Mouse (Mus musculus) neural tube, embryonic 14.5 days (tissue): ENCODE results near the gene Klf9. TPM values are rescaled to one million over a fixed set of nuclear protein-coding genes. Genes with fewer than 3 reads are reported as not detected.

Experiments used
- ATAC-seq: fragments of 200-750 bp; cut with Nextera tagmentation; 2 replicates; pipeline ENCODE4 v1.8.0; 2017; ENCODE audit warnings: low read depth, mild to moderate bottlenecking, moderate TSS enrichment, moderate library complexity
- H3K27ac ChIP-seq: fragments of 300-500 bp; sonication (generic); 2 replicates; pipeline ENCODE4 v1.5.1; 2014; ENCODE audit warnings: low read depth, mild to moderate bottlenecking, control low read depth, low read length, moderate library complexity, mixed read lengths
- H3K27me3 ChIP-seq: fragments of 300-500 bp; sonication (generic); 2 replicates; pipeline ENCODE4 v1.6.1; 2014; ENCODE audit warnings: low read length; ENCODE audit not compliant: control insufficient read depth, insufficient read depth
- H3K36me3 ChIP-seq: fragments of 300-500 bp; sonication (generic); 2 replicates; pipeline ENCODE4 v1.6.1; 2014; ENCODE audit warnings: low read length, mixed read lengths; ENCODE audit not compliant: control insufficient read depth, insufficient read depth
- H3K4me1 ChIP-seq: fragments of 300-500 bp; sonication (generic); 2 replicates; pipeline ENCODE4 v1.6.1; 2014; ENCODE audit warnings: low read length; ENCODE audit not compliant: control insufficient read depth, insufficient read depth
- H3K4me2 ChIP-seq: fragments of 300-500 bp; sonication (generic); 2 replicates; pipeline ENCODE4 v1.6.1; 2014; ENCODE audit warnings: mild to moderate bottlenecking, low read depth, low read length, control low read depth
- H3K4me3 ChIP-seq: fragments of 300-500 bp; sonication (generic); 2 replicates; pipeline ENCODE4 v1.5.1; 2014; ENCODE audit warnings: low read depth, low read length, control low read depth, mixed read lengths
- H3K9ac ChIP-seq: fragments of 300-500 bp; sonication (generic); replicated peaks from 2 replicates; pipeline ENCODE4 v1.6.1; 2014; ENCODE audit warnings: low read depth, mild to moderate bottlenecking, control low read depth, low read length, mixed read lengths
- H3K9me3 ChIP-seq: fragments of 300-500 bp; sonication (generic); 2 replicates; pipeline ENCODE4 v1.6.1; 2016; ENCODE audit warnings: low read length; ENCODE audit not compliant: control insufficient read depth
- WGBS: fragments of 180-500 bp; shearing (Covaris S2); extraction: QIAGEN DNeasy Blood & Tissue Kit; methylation state at CpG from one replicate; pipeline ENCODE4 v1.1.7; 2014; 5-methylcytosine and 5-hydroxymethylcytosine counted together
- polyA plus RNA-seq: library from polyadenylated mRNA; unstranded; fragments of >200 nt; fragmentation: Nextera tagmentation; extraction: Ambion mirVana; gene quantifications from 2 replicates; pipeline ENCODE4 v1.2.1, GENCODE M21; 2014

Klf9 gene
- polyA plus RNA-seq, 1 experiment from 2014 or later, result 2.8 TPM

GRCm38 (mm10) chr19:23152771-23153605, 12.0 kb downstream of the Klf9 start:
- H3K27me3 ChIP-seq, result no peaks in the 10 kb centered on the region
- WGBS, result 76% methylated on average over 25 of the region's 25 CpGs
- 0 out of 2 replicates have a peak, but pooled peaks cover 3% of the 10 kb centered on the region for H3K4me1 ChIP-seq
- no peak overlapping the region for H3K27ac ChIP-seq
- no peak overlapping the region for H3K4me2 ChIP-seq
- no peak for ATAC-seq
- H3K4me3 ChIP-seq, result no peak overlapping the region
- H3K36me3 ChIP-seq, result no peaks in the 10 kb centered on the region
- H3K9me3 ChIP-seq, result no peaks in the 10 kb centered on the region
- H3K9ac ChIP-seq, result no peak overlapping the region

GRCm38 (mm10) chr19:23153606-23154127, 12.6 kb downstream of the Klf9 start:
- H3K36me3 ChIP-seq, result no peaks in the 10 kb centered on the region
- H3K4me3 ChIP-seq, result no peak overlapping the region
- no peaks in the 10 kb centered on the region for H3K27me3 ChIP-seq
- no peaks in the 10 kb centered on the region for H3K9me3 ChIP-seq
- H3K4me1 ChIP-seq, result 0 out of 2 replicates have a peak, but pooled peaks cover 3% of the 10 kb centered on the region
- no peak overlapping the region for H3K27ac ChIP-seq
- no peak overlapping the region for H3K4me2 ChIP-seq
- H3K9ac ChIP-seq, result no peak overlapping the region
- 55% methylated on average over 5 of the region's 5 CpGs for WGBS
- no peak for ATAC-seq

GRCm38 (mm10) chr19:23159780-23160395, 18.9 kb downstream of the Klf9 start:
- H3K36me3 ChIP-seq, result no peaks in the 10 kb centered on the region
- H3K9ac ChIP-seq, result no peak overlapping the region
- no peak overlapping the region for H3K27ac ChIP-seq
- H3K9me3 ChIP-seq, result no peaks in the 10 kb centered on the region
- no peaks in the 10 kb centered on the region for H3K27me3 ChIP-seq
- ATAC-seq, result no peak
- no peak overlapping the region for H3K4me3 ChIP-seq
- no peaks in the 10 kb centered on the region for H3K4me1 ChIP-seq
- WGBS, result 65% methylated on average over 10 of the region's 10 CpGs
- H3K4me2 ChIP-seq, result no peak overlapping the region

GRCm38 (mm10) chr19:23162387-23162809, 21.4 kb downstream of the Klf9 start:
- Histone ChIP-seq H3K9me3 (no peaks in the 10 kb centered on the region), H3K27ac (no peak overlapping the region), H3K4me1 (no peaks in the 10 kb centered on the region), H3K9ac (no peak overlapping the region), H3K4me2 (no peak overlapping the region), H3K4me3 (no peak overlapping the region), H3K27me3 (no peaks in the 10 kb centered on the region), H3K36me3 (no peaks in the 10 kb centered on the region)
- ATAC-seq, result no peak
- WGBS, result 57% methylated on average over 8 of the region's 8 CpGs

GRCm38 (mm10) chr19:23162877-23163276, 21.9 kb downstream of the Klf9 start:
- Histone ChIP-seq H3K36me3 (no peaks in the 10 kb centered on the region), H3K4me3 (no peak overlapping the region), H3K27ac (no peak overlapping the region), H3K9me3 (no peaks in the 10 kb centered on the region), H3K9ac (no peak overlapping the region), H3K27me3 (no peaks in the 10 kb centered on the region), H3K4me1 (no peaks in the 10 kb centered on the region), H3K4me2 (no peak overlapping the region)
- 83% methylated on average over 6 of the region's 6 CpGs for WGBS
- ATAC-seq, result no peak

- Histone ChIP-seq H3K4me1 (no peaks in the 10 kb centered on the region), H3K9ac (no peak overlapping the region), H3K36me3 (no peaks in the 10 kb centered on the region), H3K9me3 (no peaks in the 10 kb centered on the region), H3K27me3 (no peaks in the 10 kb centered on the region), H3K27ac (no peak overlapping the region), H3K4me3 (no peak overlapping the region), H3K4me2 (no peak overlapping the region)
- 51% methylated on average over 3 of the region's 3 CpGs for WGBS
- ATAC-seq, result no peak
These were observed 22.3 kb downstream of the Klf9 start for GRCm38 (mm10) chr19:23163361-23163760.

GRCm38 (mm10) chr19:23164651-23165240, 23.7 kb downstream of the Klf9 start:
- 92% methylated on average over 16 of the region's 16 CpGs for WGBS

GRCm38 (mm10) chr19:23166550-23167284, 25.7 kb downstream of the Klf9 start:
- H3K4me3 ChIP-seq, result no peak overlapping the region

More at GRCm38 (mm10) chr19:23164651-23165240, 23.7 kb downstream of the Klf9 start:
- Histone ChIP-seq H3K9me3 (no peaks in the 10 kb centered on the region), H3K4me1 (no peaks in the 10 kb centered on the region), H3K9ac (no peak overlapping the region), H3K27me3 (no peaks in the 10 kb centered on the region), H3K4me2 (no peak overlapping the region), H3K27ac (no peak overlapping the region), H3K36me3 (no peaks in the 10 kb centered on the region), H3K4me3 (no peak overlapping the region)
- no peak for ATAC-seq

More at GRCm38 (mm10) chr19:23166550-23167284, 25.7 kb downstream of the Klf9 start:
- 69% methylated on average over 11 of the region's 11 CpGs for WGBS
- Histone ChIP-seq H3K9me3 (no peaks in the 10 kb centered on the region), H3K4me1 (no peaks in the 10 kb centered on the region), H3K27me3 (no peaks in the 10 kb centered on the region), H3K9ac (no peak overlapping the region), H3K27ac (no peak overlapping the region), H3K4me2 (no peak overlapping the region), H3K36me3 (no peaks in the 10 kb centered on the region)
- no peak for ATAC-seq
